Mouse (Mus musculus): Measurements from ENCODE around the gene Cdkl3.

The Cdkl3 gene

DNA sequence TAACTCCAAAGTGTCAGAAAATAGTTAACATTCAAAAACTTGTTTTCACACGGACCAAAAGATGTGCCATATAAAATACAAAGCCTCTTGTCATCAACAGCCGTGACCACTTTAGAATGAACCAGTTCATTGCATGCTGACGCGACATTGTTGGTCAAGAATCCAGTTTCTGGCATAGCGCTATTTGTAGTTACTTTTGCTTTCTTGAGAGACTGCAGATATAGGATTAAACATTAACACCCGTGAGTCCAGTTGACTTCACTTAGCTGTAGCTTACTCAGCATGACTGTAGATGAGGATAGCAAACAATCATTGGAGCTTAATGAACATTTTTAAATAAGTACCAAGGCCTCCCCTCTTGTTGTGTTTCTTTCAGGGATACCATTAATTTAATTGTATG lies 118.0 kb downstream of the Cdkl3 start:
- DNase-seq (ENCODE audit: low read depth, low spot score) = no peak

DNA sequence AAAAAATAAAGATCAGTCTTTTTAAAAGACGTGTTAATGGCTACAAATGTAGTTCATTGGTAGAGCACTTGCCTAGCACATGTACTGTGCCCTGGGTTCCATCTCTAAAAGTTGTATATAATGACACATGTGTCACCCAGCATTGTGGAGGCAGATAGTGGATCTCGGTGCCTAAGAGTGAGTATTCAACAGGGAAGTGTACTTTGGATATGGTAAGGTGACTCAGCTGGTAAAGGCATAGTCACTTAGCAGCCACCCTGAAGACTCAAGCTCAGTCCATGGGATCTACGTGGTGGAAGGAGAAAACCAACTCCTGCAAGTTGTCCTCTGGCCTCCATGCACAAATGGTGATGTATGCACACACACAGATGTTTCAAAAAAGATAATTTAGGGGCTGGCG lies 120.4 kb downstream of the Cdkl3 start:
- no peak for DNase-seq (ENCODE audit: low read depth, low spot score)

DNA sequence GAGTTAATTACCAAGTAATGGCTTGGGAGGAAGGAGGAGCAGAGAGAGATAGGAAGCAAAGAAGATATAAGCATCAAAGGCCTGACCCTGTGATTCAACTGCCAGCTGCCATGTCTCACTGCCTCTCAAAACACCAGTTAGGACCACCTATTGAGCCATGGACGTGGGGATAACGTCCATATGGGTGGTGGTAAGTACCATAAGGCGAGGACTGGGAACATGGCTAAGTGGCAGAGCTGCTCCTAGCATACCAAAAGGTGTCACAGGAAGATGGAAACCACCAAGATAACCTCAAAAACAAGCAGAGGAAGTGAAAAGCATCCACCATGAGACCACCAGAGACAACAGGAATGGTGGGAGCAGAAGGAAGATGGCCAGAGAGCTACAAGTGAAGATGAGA lies 123.1 kb downstream of the Cdkl3 start:
- no peak for DNase-seq (ENCODE audit: low read depth, low spot score)

DNA sequence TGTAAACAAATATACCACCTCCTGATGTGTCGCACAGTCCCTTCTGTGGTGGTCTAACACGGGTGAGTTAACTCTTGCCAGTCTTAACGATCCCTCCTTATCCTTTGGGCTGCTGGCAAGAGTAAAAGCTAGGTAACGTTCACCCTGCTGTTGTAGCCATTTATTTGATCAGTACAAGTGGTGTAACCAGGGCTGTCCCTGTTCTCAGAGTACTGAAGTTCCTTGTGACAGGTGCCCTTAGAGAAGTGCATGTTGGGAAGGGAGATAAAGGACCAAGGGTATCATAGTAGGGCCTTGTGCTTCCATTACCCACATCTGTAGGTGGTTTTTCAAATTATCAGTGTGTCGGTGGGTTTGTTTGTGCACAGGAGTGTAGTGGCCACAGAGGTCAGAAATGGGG lies 123.7 kb downstream of the Cdkl3 start:
- no peak for DNase-seq (ENCODE audit: low read depth, low spot score)

DNA sequence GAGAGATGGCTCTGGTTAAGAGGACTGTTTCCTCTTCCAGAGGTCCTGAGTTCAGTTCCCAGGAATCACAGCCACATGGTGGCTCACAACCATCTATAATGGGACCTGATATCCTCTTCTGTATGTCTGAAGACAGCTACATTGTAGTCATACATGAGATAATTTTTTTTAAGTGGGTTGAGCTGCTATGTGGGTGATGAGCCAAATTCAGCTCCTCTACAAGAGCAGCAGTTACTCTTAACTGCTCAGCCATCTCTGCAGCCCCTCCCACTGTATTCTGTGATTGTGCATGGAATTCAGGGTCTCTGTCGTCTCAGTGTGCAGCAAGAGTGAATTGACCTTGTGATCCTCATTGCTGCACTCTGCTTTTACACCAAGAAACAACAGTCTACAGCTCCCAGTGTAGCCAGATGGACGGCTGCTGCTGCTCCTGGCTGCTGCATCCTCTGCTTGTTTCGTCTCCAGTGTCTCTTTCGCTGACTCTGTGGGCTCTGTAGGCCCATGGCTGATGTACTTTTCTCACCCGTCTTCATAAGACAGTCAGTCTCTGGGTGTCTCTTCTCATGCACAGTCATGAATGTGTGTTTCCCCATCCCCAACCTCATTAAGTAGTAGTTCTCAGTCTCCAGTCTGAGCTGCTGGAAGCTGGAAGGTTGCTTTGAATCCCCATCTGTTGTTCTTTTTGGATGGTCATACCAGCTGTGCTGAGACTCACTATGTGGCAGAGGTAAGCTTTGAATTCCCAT lies 124.5 kb downstream of the Cdkl3 start:
- no peak for DNase-seq (ENCODE audit: low read depth, low spot score)

- no peak for DNase-seq (ENCODE audit: low read depth, low spot score)
Observed at GRCm38 (mm10) chr11:52129171-52129570, 125.2 kb downstream of the Cdkl3 start.

DNA sequence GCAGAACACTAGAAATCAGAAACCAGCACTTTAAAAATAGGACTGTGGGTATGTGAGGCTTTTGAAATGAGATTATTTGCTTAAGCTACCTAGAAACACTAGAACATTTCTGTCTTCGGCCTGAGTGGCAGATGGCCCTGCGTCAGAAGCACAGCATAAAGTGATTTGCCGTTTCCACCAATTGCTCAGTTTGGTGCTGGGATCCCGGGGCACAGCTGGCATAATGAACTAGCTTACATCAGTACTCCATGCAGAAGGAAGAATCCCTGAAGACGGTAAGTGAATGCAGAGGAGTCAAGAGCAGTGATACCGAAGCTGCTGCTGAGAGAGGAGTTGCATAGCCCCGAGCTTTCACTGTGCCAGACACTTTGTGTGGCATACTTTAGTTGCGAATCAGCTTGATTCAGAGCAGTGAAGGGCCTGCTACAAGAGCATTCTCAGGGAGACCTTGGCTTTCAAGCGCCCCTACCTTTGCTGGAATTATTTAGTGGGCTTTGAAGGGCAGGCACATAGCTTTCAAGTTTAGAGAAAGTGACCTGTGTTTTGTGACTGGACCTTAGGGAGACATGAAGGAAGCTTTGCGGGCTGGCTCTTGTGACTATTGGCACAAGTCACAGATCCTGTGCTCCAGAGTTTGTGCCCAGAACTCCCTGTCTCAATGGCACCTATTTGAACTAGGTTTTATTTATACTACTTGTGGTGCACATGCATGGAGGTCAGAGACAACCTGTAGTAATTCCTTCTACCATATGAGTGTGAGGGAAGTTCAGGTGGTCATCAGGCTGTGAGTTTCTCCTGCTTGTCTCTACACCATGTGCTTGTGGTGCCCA lies 125.8 kb downstream of the Cdkl3 start:
- DNase-seq (ENCODE audit: low read depth, low spot score) = no peak

DNA sequence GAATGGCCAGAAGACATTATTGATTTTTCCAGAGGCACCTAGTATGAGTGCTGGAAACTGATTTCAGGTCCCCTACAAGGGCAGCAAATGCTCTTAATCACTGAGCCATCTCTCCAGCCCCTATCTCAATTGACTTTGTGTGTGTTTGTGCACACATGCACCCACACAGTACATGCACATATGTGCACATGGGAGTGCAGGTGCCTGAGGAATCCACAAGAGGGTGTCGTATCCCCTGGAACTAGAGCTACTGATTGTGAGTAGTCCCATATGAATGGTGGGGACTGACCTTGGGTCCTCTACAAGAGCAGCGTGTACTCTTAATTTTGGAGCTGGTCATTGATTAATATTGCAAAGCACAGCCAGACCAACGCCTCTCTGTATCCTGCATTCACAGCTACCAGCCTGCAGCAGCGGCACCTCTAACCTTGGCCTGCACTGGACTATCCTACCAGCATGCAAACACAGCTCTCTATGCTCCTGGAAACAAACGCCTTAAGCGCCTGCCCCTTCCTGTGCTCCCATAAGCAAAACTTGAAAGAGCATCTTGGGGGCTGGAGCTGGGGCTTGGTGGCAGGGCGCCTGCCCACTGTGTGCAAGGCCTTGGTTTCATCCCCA lies 126.5 kb downstream of the Cdkl3 start:
- DNase-seq (ENCODE audit: low read depth, low spot score) = no peak

Data from mesoderm, embryonic 11.5 days (tissue).